Mouse (Mus musculus) neural tube, embryonic 14.5 days (tissue): ENCODE measurements around the gene Gramd4. TPM values are rescaled to one million over a fixed set of nuclear protein-coding genes. Genes with fewer than 3 reads are reported as not detected.
"Not testable (repeated sequence)": the region's sequence is repeated elsewhere in the genome, so short reads cannot be mapped to it uniquely, and the experiment has no call there.

Experiments used
- ATAC-seq: fragments of 200-750 bp; cut with Nextera tagmentation; 2 replicates; pipeline ENCODE4 v1.8.0; 2017; ENCODE audit warnings: low read depth, mild to moderate bottlenecking, moderate TSS enrichment, moderate library complexity
- H3K27ac ChIP-seq: fragments of 300-500 bp; sonication (generic); 2 replicates; pipeline ENCODE4 v1.5.1; 2014; ENCODE audit warnings: low read depth, mild to moderate bottlenecking, control low read depth, low read length, moderate library complexity, mixed read lengths
- H3K27me3 ChIP-seq: fragments of 300-500 bp; sonication (generic); 2 replicates; pipeline ENCODE4 v1.6.1; 2014; ENCODE audit warnings: low read length; ENCODE audit not compliant: control insufficient read depth, insufficient read depth
- H3K36me3 ChIP-seq: fragments of 300-500 bp; sonication (generic); 2 replicates; pipeline ENCODE4 v1.6.1; 2014; ENCODE audit warnings: low read length, mixed read lengths; ENCODE audit not compliant: control insufficient read depth, insufficient read depth
- H3K4me1 ChIP-seq: fragments of 300-500 bp; sonication (generic); 2 replicates; pipeline ENCODE4 v1.6.1; 2014; ENCODE audit warnings: low read length; ENCODE audit not compliant: control insufficient read depth, insufficient read depth
- H3K4me2 ChIP-seq: fragments of 300-500 bp; sonication (generic); 2 replicates; pipeline ENCODE4 v1.6.1; 2014; ENCODE audit warnings: mild to moderate bottlenecking, low read depth, low read length, control low read depth
- H3K4me3 ChIP-seq: fragments of 300-500 bp; sonication (generic); 2 replicates; pipeline ENCODE4 v1.5.1; 2014; ENCODE audit warnings: low read depth, low read length, control low read depth, mixed read lengths
- H3K9ac ChIP-seq: fragments of 300-500 bp; sonication (generic); replicated peaks from 2 replicates; pipeline ENCODE4 v1.6.1; 2014; ENCODE audit warnings: low read depth, mild to moderate bottlenecking, control low read depth, low read length, mixed read lengths
- H3K9me3 ChIP-seq: fragments of 300-500 bp; sonication (generic); 2 replicates; pipeline ENCODE4 v1.6.1; 2016; ENCODE audit warnings: low read length; ENCODE audit not compliant: control insufficient read depth
- WGBS: fragments of 180-500 bp; shearing (Covaris S2); extraction: QIAGEN DNeasy Blood & Tissue Kit; methylation state at CpG from one replicate; pipeline ENCODE4 v1.1.7; 2014; 5-methylcytosine and 5-hydroxymethylcytosine counted together
- polyA plus RNA-seq: library from polyadenylated mRNA; unstranded; fragments of >200 nt; fragmentation: Nextera tagmentation; extraction: Ambion mirVana; gene quantifications from 2 replicates; pipeline ENCODE4 v1.2.1, GENCODE M21; 2014

Gene Gramd4
- polyA plus RNA-seq, 1 experiment from 2014 or later: 17.1 TPM

DNA sequence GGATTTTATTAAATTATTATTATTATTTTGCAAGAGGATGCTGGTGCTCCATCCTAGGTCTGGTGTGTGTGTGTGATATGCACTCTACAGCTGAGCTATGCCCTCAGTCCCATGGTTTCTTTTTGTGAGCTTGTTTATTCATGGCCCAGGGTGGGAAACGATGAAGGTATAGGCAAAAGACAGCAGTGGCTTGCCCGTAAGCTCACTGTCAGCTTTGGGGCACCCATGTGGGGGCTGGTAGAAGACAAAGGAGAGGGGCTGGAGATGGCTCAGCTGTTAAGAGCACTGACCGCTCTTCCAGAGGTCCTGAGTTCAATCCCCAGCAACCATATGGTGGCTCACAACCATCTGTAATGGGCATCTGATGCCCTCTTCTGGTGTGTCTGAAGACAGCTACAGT, 123.8 kb downstream of the Gramd4 start:
- not testable (repeated sequence) for H3K27me3 ChIP-seq, H3K36me3 ChIP-seq, H3K4me2 ChIP-seq, H3K9me3 ChIP-seq, ATAC-seq, H3K4me3 ChIP-seq, H3K27ac ChIP-seq, H3K9ac ChIP-seq
- 94% methylated on average over 3 of the region's 3 CpGs for WGBS
- H3K4me1 ChIP-seq: peaks cover 24% of the 10 kb centered on the region

DNA sequence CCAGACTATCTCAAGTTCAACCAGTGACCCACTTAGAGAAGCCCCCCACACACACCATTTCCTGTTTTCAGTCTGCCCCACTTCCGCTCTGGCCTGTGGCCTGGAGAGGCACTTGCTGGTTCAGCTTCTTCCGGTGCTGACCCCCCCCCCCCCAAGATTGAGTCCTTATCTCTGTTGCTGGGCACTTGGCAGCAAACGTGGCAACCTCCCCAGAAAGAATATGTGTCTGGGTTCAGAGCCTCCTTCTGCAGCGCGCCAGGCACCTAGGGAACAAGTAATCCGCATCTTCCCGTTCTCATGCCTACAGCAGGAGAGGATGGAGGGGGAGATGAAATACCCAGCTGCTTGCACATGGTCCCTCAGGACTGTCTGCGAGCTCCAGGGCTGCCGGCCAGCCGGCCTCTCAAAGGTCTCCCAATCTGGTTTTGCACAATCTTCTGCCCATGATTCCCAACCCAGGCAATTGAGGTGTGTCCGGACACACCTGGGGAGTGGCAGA, 124.5 kb downstream of the Gramd4 start:
- peak overlapping the region; percentile 60 for H3K27ac ChIP-seq
- 48% methylated on average over 11 of the region's 11 CpGs for WGBS
- no peak overlapping the region for H3K4me3 ChIP-seq
- no peak overlapping the region; the same call in 1 of the 2 replicates for H3K4me2 ChIP-seq
- no peak overlapping the region for H3K9ac ChIP-seq
- no peaks in the 10 kb centered on the region for H3K36me3 ChIP-seq
- H3K9me3 ChIP-seq: no peaks in the 10 kb centered on the region
- peaks cover 28% of the 10 kb centered on the region for H3K4me1 ChIP-seq
- no peak for ATAC-seq
- H3K27me3 ChIP-seq: no peaks in the 10 kb centered on the region; the same call in 1 of the 2 replicates

DNA sequence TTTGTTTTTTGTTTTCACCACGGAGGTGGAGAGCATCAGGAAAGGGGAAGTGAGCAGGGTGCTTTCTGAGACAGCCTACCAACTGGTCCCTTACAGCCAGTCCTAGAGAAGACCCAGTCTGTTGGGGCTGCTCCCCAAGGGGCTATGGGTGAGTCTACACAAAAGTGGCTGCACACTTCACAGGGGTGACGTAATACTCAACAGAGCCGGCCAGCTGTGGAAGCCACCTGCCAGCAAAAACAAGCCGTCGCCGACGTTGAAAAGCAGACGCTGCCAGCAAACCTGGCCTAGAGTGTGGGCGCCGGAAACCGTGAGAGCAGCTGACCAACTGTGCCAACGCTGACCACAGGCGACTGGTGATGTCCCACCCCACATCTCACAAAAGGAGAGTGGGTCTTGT, 125.2 kb downstream of the Gramd4 start:
- no peak overlapping the region for H3K4me3 ChIP-seq

DNA sequence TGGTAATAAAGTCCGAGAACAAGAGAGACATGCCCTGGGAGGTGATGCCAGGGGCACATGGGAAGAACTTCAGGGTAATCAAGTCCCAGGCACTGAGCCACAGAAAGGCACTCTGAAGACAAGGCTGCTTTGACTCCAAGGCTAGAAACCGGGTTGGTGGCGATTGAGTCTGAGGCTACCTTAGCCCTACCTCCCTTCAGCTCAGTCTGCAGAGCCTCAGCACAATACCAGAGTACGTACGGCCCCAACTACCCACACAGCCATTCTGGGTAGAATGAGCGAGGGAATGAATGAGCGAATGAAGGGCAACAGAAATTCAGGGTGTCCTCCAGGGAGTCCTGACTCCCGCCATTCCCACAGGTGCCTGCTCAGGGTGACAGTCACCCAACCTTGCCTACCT, 126.0 kb downstream of the Gramd4 start:
- no peaks in the 10 kb centered on the region for H3K36me3 ChIP-seq
- no peaks in the 10 kb centered on the region; the same call in 1 of the 2 replicates for H3K27me3 ChIP-seq
- H3K9ac ChIP-seq: no peak overlapping the region
- H3K9me3 ChIP-seq: no peaks in the 10 kb centered on the region
- H3K4me1 ChIP-seq: peaks cover 34% of the 10 kb centered on the region
- H3K4me2 ChIP-seq: peak overlapping the region; percentile 84; the same call in 1 of the 2 replicates
- ATAC-seq: no peak
- no peak overlapping the region for H3K4me3 ChIP-seq
- WGBS: 91% methylated on average over 8 of the region's 8 CpGs
- no peak overlapping the region for H3K27ac ChIP-seq

More for the DNA sequence above, 125.2 kb downstream of the Gramd4 start:
- no peaks in the 10 kb centered on the region for H3K36me3 ChIP-seq
- no peak overlapping the region for H3K9ac ChIP-seq
- no peaks in the 10 kb centered on the region for H3K9me3 ChIP-seq
- peak overlapping the region; percentile 60 for H3K27ac ChIP-seq
- no peak for ATAC-seq
- 50% methylated on average over 13 of the region's 13 CpGs for WGBS
- peaks cover 28% of the 10 kb centered on the region for H3K4me1 ChIP-seq
- H3K27me3 ChIP-seq: no peaks in the 10 kb centered on the region; the same call in 1 of the 2 replicates
- no peak overlapping the region; the same call in 1 of the 2 replicates for H3K4me2 ChIP-seq

DNA sequence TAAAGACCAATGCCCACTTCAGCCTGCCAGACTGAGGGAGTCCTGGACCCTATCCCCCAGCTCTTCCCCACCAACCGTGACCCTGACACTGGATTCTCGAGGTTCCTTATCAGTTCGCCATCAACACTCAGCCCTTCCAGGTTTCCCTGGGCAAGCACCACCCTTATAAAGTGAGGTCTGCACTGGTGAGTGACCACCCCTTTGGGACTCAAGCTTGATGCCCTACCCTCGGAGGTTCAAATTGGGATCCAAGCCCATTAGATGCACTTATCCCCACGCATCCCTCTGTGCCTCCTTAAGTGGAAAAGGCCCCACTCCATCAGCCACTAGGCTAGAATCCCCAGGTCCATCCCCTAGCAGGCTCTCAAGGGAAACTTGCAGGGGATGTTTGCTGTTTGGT, 126.6 kb downstream of the Gramd4 start:
- Histone ChIP-seq H3K27ac (peak overlapping the region; percentile 2; the same call in 1 of the 2 replicates), H3K27me3 (no peaks in the 10 kb centered on the region; the same call in 1 of the 2 replicates), H3K4me2 (peak overlapping the region; percentile 84), H3K4me3 (peak overlapping the region; percentile 92), H3K9ac (peak overlapping the region; percentile 98; the same call in 1 of the 2 replicates), H3K4me1 (peaks cover 35% of the 10 kb centered on the region), H3K36me3 (no peaks in the 10 kb centered on the region), H3K9me3 (no peaks in the 10 kb centered on the region)
- WGBS: 75% methylated on average over 5 of the region's 5 CpGs
- ATAC-seq: no peak

DNA sequence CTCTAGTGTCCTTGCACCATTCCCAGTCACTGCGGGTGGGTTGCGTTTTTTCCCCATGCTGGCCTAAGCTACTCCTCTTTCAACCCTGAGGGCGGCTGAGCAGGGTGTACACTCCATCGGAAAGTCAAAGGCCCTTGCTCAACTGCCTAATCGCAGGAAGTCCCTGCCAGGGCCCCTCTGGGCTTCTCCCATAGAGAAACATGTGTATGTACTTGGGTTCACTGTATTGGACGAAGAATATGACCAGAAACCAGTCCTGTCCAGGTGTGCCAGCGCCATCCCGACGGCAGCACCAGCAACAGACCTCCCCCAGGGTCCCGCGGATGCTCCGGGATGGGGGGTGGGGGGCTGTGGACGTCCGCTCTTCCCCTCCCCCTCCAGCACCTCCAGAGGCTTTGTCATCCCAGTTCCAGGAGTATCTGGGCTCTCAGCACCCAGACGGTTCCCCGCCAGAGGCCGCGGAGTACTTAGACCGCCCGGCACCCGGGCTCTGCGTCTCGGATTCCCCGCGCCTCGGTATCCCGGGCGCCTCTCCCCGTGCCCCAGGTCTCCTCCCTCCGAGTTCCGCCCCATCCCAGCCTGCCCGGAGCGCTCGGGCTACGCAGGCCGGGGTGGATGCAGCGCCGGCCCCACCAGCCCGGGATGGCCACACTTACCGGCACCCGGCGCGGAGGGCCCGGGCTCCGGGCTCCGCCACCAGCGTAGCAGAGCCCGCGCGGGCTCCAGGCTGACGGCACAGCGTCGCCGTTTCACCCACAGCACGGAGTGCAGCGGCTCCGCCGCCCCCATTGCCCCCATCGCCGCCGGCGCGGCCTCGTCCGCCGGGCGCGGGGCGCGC, 127.6 kb downstream of the Gramd4 start:
- Histone ChIP-seq H3K27me3 (no peaks in the 10 kb centered on the region; the same call in 1 of the 2 replicates), H3K36me3 (no peaks in the 10 kb centered on the region), H3K27ac (peak overlapping the region; percentile 96), H3K9me3 (no peaks in the 10 kb centered on the region), H3K9ac (peak overlapping the region; percentile 98), H3K4me1 (peaks cover 35% of the 10 kb centered on the region), H3K4me2 (peak overlapping the region; percentile 84), H3K4me3 (peak overlapping the region; percentile 92)
- under 1% methylated on average over 70 of the region's 70 CpGs for WGBS
- peak; percentile 53 for ATAC-seq

DNA sequence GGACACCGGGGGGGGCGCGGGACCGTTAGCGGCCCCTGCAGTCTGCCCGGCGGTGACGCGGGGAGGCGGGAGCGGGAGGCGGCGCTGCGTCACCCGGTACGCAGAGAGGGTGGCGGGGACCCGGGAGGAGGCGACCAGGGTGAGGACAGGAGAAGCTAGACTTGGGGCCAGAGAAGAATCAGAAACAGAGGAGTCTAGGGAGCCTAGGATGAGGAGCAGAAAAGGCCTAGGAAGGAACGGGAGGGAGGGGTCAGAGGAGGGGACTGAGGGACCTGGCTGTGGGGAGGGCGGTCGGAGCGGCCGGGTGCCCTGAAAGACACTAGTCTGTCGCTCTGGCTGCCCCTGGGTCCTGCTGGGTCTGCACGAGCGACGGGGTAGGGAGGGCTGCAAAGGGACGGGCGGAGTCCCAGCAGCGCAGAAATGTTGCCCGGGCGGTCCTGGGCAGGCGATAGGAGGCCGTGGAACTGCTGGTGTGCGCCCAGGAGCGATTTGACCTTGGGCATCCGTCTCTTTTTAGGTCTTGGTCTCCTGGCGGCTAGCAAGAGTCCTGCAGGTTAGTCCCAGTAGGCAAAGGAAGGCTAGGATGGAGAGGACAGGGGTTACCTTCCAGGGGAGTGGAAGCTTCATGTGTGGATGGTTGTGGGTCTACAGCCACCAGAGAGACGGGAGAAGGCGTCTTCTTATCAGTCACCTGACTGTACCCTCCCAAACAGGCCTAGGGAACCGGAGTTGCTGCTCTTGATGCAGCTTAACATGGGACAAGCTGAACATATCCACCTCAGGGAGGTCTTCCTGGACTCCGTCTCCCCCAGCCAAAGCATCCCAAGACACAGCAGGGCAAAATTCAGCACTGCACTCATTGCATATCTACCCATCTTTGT, 128.4 kb downstream of the Gramd4 start, which contains the start of gene Cerk:
TSS of gene Cerk (minus strand) at position 453 of the 881 bp plus-strand sequence.
- H3K36me3 ChIP-seq: no peaks in the 10 kb centered on the region
- H3K9ac ChIP-seq: peak within 1 kb of the TSS; percentile 98
- no peaks in the 10 kb centered on the region; the same call in 1 of the 2 replicates for H3K27me3 ChIP-seq
- H3K4me2 ChIP-seq: peak within 1 kb of the TSS; percentile 84
- H3K27ac ChIP-seq: peak within 1 kb of the TSS; percentile 96
- H3K4me1 ChIP-seq: peaks cover 35% of the 10 kb centered on the region
- peak; percentile 68 for ATAC-seq
- peak within 1 kb of the TSS; percentile 92 for H3K4me3 ChIP-seq
- no peaks in the 10 kb centered on the region for H3K9me3 ChIP-seq
- 3% methylated on average over 40 of the region's 43 CpGs for WGBS

DNA sequence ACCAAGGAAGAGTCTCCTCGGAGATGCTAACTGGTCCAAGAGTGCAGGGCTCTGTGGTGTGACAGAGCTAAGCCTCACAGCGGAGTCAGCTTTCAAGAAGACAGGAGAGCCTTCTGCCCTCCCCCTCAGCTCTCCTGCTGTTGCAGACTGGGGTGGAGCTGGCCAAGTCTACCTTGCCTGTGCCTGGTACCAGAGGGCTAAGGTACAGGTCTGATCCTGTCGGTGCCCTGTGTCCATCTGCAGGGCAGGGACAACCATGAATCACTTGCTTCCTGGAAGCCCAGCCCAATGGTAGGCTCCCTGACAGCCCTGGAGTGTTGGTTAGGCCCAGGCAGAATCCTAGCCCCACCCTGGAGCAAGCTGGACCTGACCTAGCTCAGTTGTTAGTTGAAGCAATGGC, 129.2 kb downstream of the Gramd4 start:
- 65% methylated on average over 3 of the region's 3 CpGs for WGBS
- Histone ChIP-seq H3K36me3 (no peaks in the 10 kb centered on the region), H3K27me3 (no peaks in the 10 kb centered on the region; the same call in 1 of the 2 replicates), H3K4me3 (no peak overlapping the region; the same call in 1 of the 2 replicates), H3K9ac (no peak overlapping the region), H3K4me1 (peaks cover 34% of the 10 kb centered on the region), H3K9me3 (no peaks in the 10 kb centered on the region), H3K4me2 (peak overlapping the region; percentile 84), H3K27ac (no peak overlapping the region)
- ATAC-seq: no peak
